Mouse (Mus musculus) Patski (cell line): ENCODE data around the gene Hmgcs2. TPM values are rescaled to one million over a fixed set of nuclear protein-coding genes. Genes with fewer than 3 reads are reported as not detected.

Experiments
- ATAC-seq: fragments of 100-300 bp; one replicate; pipeline ENCODE4 v1.8.0; 2021
- CTCF ChIA-PET: fragments of 350-600 bp; sonication (Branson Sonifier 250); formaldehyde crosslinking; loops from one replicate; lab custom pipeline; 2022; ENCODE audit warnings: inconsistent platforms; lab: Charles Lee
- POLR2A ChIA-PET: fragments of 350-600 bp; sonication (Branson Sonifier 250); formaldehyde crosslinking; loops from one replicate; lab custom pipeline; 2022; ENCODE audit warnings: antibody characterized with exemption, inconsistent platforms; lab: Charles Lee
- DNase-seq: peaks from one replicate; pipeline ENCODE4 v3.0.0-alpha.2; 2011; ENCODE audit warnings: low read depth, low spot score
- H3K27me3 ChIP-seq: fragments of 371-371 bp; one replicate; pipeline ENCODE4 v1.5.1; 2021
- CTCF ChIP-seq: fragments of 100-300 bp; IDR thresholded peaks from one replicate; pipeline ENCODE4 v1.5.1; 2021
- in situ Hi-C: fragments of 300-500 bp; cut with MboI; formaldehyde crosslinking; loops from 3 replicates; pipeline ENCODE4 v1.11.1; 2018; ENCODE audit warnings: low pct_unique_long_range_greater_than_20kb, mixed read lengths
- polyA plus RNA-seq: library from polyadenylated mRNA; unstranded; gene quantifications from one replicate; pipeline ENCODE4 v1.2.3, GENCODE M21; 2021

Gene Hmgcs2
- polyA plus RNA-seq, 1 experiment from 2014 or later, result 0.01 TPM

DNA sequence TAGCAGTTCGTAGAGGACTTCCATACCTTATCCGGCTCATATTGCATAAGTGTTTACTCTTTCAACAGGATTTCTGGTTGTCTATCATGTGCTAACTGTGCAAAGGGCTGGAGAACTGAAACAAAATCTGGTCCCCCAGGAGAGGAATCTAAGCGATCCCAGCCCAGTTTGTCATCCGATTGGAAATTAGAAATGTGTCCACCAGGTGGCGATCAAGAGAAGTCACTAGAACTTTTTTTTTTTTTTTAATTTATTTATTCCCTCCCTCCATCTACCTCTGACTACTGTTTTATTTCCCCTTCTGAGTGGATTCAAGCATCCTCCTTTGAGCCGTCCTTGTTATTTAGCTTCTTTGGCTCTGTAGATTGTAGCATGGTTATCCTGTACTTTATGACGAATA is 73.7 kb downstream of the Hmgcs2 start:
- ATAC-seq, result no peak
- peak; percentile 82 for TF ChIP-seq CTCF
- CTCF ChIA-PET, result interaction anchor here (0.8 to 2.5 kb wide), 6 partner anchors 8 to 668 kb away, joined by 3 to 12 read pairs (median 4); partner anchors contain the start of gene Phgdh
- DNase-seq, result no peak
- POLR2A ChIA-PET, result interaction anchor here (2.4 kb wide), 1 partner anchor 15 kb away, joined by 12 read pairs; the partner anchor contains the start of gene Phgdh
- in situ Hi-C loops, result loop anchor here (10.0 kb wide), 1 partner anchor 271 kb away; no protein-coding TSS in a partner anchor
- H3K27me3 ChIP-seq, result no peaks in the 10 kb centered on the region

DNA sequence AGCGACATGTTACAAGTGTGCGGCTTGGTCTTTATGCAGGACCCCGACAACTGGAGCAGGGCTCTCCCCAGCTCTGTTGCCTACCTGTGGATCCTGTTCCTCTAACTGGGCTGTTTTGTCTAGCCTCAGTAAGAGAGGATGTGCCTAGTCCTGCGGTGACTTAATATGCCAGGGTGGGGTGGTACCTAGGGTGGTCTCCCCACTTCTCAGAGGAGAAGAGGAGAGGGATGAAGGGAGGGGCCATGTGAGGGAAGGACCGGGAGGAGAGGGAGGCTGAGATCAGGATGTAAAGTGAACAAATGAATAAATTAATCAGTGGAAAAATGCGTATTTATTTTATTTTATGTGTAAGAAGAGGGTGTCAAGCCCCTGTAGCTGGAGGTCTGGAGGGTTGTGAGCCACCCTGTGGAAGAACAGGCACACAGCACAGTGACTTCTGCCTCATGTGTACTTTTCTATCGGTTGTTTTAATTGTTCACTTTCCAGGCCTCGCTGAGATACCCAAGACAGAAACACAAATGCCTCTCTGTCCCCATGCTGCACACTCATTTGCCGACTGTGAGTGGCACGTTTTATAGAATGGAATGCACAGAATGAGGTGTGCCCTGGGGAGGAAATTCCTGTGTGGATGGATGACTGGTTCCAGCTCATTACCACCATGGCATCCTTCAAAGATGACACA is 75.2 kb downstream of the Hmgcs2 start:
- DNase-seq (peak; percentile 97), ATAC-seq (peak; percentile 98)
- ChIA-PET CTCF (interaction anchor here (0.9 to 2.5 kb wide), 5 partner anchors 17 to 63 kb away, joined by 3 to 12 read pairs (median 3); partner anchors contain the start of genes Phgdh and Zfp697), POLR2A (interaction anchor here (1.1 to 2.4 kb wide), 3 partner anchors 16 to 27 kb away, joined by 3 to 12 read pairs (median 5); partner anchors contain the start of genes Phgdh and Zfp697)
- in situ Hi-C loops, result loop anchor here (10.0 kb wide), 1 partner anchor 269 kb away; no protein-coding TSS in a partner anchor
- H3K27me3 ChIP-seq, result no peaks in the 10 kb centered on the region
- TF ChIP-seq CTCF, result peak; percentile 71

DNA sequence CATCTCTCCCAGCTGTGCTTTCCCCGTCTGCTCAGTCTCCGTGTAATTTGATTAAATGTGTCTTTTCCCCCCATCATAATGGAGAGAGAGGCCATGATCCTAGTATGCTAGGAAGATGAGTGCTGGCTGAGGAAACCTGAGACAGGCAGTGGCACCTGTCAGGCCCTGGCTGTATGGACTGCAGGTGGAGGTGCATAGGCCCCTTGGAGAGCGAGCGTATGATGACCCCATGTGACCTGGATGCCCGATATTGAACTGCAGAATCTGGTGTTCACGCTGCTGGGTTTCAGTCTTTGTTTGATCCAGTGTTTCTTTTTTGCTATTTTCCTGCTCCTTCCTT is 75.8 kb downstream of the Hmgcs2 start:
- TF ChIP-seq CTCF, result no peak
- CTCF ChIA-PET, result interaction anchor here (0.9 to 2.5 kb wide), 4 partner anchors 17 to 26 kb away, joined by 3 to 12 read pairs (median 3); partner anchors contain the start of genes Phgdh and Zfp697
- DNase-seq (no peak), ATAC-seq (no peak)
- POLR2A ChIA-PET, result interaction anchor here (1.1 to 2.4 kb wide), 3 partner anchors 17 to 27 kb away, joined by 3 to 12 read pairs (median 5); partner anchors contain the start of genes Phgdh and Zfp697
- no peaks in the 10 kb centered on the region for H3K27me3 ChIP-seq
- in situ Hi-C loops, result loop anchor here (10.0 kb wide), 1 partner anchor 269 kb away; no protein-coding TSS in a partner anchor

DNA sequence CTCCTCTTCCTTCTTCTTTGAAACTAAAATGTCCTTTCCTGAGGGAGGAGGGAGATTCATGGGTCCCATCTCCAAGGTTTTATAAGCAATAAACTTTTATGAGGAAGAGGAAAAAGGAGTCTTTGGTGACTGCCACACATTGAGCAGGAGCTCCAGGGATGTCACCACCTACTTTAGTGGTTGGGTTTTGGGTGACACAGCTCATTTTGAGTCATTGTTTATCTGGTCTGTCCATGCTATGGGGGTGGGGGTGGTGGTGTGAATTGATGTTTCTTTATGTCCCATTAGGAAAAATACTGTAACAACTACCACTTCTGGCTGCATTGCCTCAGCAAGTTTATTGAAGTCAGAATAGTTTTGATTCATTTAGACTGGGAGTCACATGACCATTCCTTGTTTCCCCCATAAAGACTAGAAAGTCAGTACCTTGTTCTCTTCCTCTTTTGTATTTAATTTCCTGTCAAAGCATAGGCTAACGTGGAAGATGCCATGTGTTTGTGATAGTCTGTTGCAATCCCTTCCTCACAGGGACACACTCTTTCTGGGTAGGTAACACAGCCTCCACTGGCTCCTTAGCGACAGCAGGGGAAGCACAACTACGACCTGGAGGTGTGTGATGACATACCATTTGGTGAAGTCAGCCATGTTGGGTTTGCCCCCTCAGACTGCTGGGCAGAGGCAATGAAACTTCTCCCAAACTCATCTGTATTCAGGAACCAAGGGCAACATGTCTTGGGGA is 76.6 kb downstream of the Hmgcs2 start:
- DNase-seq (no peak), ATAC-seq (no peak)
- in situ Hi-C loops, result loop anchor here (10.0 kb wide), 1 partner anchor 268 kb away; no protein-coding TSS in a partner anchor
- H3K27me3 ChIP-seq, result no peaks in the 10 kb centered on the region
- POLR2A ChIA-PET, result interaction anchor here (1.1 to 1.4 kb wide), 2 partner anchors 18 to 26 kb away, joined by 3 to 5 read pairs; partner anchors contain the start of gene Zfp697
- no peak for TF ChIP-seq CTCF
- CTCF ChIA-PET, result interaction anchor here (0.6 kb wide), 1 partner anchor 63 kb away, joined by 3 read pairs; no protein-coding TSS in a partner anchor

Other genes starting within 250 kb of the Hmgcs2 start
- gene Adam30, start 119.8 kb upstream of the Hmgcs2 start, polyA plus RNA-seq, result 0.01 TPM
- gene Reg4, start 58.3 kb upstream of the Hmgcs2 start, polyA plus RNA-seq, result not detected
- 487 TPM for gene Phgdh, start 59.6 kb downstream of the Hmgcs2 start, polyA plus RNA-seq
- 21.4 TPM for gene Zfp697, start 102.0 kb downstream of the Hmgcs2 start, polyA plus RNA-seq
- 0.30 TPM for gene Gm4450, start 176.7 kb downstream of the Hmgcs2 start, polyA plus RNA-seq
- 0.08 TPM for gene Hsd3b4, start 230.1 kb downstream of the Hmgcs2 start, polyA plus RNA-seq